Mouse (Mus musculus) frontal cortex, adult 2 months (tissue): ENCODE measurements around the gene Rgs1. TPM values are rescaled to one million over a fixed set of nuclear protein-coding genes. Genes with fewer than 3 reads are reported as not detected.
A peak's percentile ranks its signal among the peaks of the same experiment; 100 is the strongest.

Experiments
- DNase-seq, 2 experiments: peaks; one replicate each; pipeline ENCODE4 v3.0.0; 2022; ENCODE audit warnings: low spot score in 1 of 2; ENCODE audit errors: extremely low spot score in 1 of 2
- polyA plus RNA-seq: library from polyadenylated mRNA; depleted of rRNA; stranded (reverse); fragments of >200 nt; gene quantifications from 2 replicates; pipeline ENCODE4 v1.2.3, GENCODE M21; 2012; rRNA removed

The Rgs1 gene
- polyA plus RNA-seq, 1 experiment: 0.08 TPM

GRCm38 (mm10) chr1:144200496-144200895, 48.5 kb downstream of the Rgs1 start:
- no peak for DNase-seq

- no peak for DNase-seq
These were observed 49.5 kb downstream of the Rgs1 start for GRCm38 (mm10) chr1:144199538-144199937.

- DNase-seq: peak in 1 of 2 experiments; percentile 84
These were observed 51.4 kb downstream of the Rgs1 start for GRCm38 (mm10) chr1:144197684-144198083.

Other genes starting within 250 kb of the Rgs1 start
- 29.9 and 33.7 TPM in 2 replicates for gene Rgs2, start 245.1 kb downstream of the Rgs1 start, polyA plus RNA-seq
- gene Rgs13, start 71.9 kb downstream of the Rgs1 start, polyA plus RNA-seq: 0.13 and 0.40 TPM in 2 replicates